Mouse (Mus musculus) left cerebral cortex, adult 18-20 months (tissue): ENCODE measurements around the gene Tanc1. TPM values are rescaled to one million over a fixed set of nuclear protein-coding genes. Genes with fewer than 3 reads are reported as not detected.

Experiments used
- DNase-seq, 2 experiments: peaks; one replicate each; pipeline ENCODE4 v3.0.0; 2021 to 2022; ENCODE audit warnings: low spot score in 2 of 2, mixed read lengths in 1 of 2
- total RNA-seq, 2 experiments: library from RNA; stranded (reverse); gene quantifications; 2 replicates each; pipeline ENCODE4 v1.2.3; 2021

Gene Tanc1
- total RNA-seq, 2 experiments from 2014 or later, result 25.2 to 26.7 TPM

DNA sequence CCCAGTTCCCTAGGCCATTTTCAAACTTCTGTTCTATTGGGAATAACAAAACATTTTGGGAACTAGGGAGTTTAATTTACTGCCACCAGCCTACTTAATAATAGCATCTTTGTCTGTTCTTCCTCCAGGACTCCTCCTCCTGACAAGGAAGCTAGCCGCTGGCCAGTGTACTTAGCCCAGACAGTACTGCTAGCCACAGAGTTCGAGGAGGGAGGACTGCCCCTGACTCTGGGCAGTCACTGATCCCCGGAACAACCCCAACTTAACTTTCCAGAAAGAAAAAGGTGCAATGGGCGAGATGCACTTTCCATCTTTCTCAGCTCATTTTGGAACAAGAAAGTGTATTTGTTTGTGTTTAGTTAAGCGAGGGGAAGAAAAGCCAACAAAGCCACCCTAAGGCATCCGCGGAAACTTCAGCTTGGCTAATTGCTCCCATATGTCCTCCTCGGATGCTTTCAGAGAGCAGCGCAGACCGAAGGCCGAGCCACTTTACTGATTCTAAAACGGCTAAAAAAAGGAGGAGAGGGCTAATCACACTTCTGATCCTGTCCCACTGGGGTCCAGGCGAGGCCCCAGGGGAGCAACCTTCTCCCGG, 529 bp upstream of the Tanc1 start:
- peak in 1 of 2 experiments; percentile 6 for DNase-seq

DNA sequence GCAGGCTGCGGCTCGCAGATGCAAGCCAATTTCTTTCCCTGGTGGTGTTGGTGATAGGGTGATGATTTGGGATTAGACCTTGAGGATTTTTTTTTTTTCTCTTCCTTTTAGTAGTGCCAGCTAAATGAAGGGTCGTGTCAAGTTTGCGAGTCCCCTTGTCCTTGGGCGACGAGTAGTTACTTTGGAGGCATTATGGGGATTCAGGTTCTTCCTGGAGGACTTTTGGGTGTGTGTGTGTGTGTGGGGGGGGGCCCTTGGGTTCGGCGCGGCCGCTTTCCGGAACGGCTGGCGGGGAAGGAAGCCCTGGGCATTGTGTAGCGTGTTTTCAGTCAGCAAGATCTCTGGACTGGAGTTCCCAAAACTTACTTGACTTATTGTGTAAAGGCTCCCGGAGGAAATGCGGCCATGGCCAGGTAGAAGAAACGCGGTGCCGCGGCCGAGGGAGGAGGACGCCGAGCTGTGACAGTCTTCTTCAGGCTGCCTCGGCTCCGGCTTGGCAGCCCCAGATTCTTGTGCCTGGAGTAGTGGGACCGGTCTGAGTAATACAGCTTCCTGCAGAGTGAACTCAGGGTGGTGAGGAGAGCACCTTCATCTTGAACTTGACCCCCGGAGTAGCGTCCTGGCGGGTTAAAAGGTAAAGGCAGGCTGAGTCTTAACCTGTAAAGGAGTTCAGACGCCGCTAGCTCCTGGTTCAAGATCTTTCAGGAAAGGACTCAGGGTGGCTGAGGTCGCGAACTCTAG, 1.1 kb downstream of the Tanc1 start:
- DNase-seq, result peak; percentile 21 to 26

DNA sequence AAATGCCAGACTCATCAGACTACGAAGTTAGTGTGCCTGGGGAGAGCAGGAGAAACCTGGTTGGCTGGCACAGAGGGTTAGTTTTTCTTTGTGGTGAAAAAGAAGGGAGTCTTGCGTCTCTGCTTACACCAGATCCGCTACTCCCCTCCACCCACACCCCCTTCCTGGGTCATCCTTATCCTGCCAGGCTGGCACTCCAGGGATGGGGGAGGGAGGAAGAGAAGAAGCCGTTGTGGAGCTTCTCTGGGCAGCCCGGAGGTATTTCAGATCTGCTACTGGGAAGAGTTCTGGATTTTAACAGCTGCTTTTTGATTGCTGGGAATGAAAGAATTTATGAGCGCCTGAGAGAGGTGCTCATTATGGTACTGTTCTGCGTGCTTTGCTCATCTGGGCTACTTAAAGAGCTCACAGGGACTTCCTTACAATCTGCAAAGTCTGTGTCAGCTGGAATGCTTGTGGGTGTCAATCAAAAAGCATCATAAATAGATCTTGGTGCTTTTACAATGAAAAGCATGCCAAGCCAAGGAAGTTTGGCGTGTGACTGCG, 1.7 kb downstream of the Tanc1 start:
- DNase-seq, result peak in 1 of 2 experiments; percentile 15

DNA sequence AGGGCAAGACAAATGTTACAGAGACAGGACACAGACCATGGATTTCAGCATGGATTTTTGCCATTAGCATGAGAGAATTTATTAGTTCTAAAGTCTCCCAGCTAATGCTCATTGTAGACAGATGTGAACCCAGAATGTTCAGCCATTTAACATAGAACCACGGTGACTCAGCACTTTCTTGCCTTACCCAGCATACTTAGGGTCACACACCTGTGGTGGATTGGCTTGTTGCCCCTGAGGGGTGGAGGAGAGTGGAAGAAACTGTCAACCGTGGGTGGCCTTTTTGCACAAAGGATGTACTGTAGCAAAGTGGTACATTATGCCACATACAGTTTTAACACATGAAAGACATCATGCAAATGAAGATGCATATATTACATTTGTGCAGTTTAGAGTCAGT, 5.0 kb downstream of the Tanc1 start:
- no peak for DNase-seq

DNA sequence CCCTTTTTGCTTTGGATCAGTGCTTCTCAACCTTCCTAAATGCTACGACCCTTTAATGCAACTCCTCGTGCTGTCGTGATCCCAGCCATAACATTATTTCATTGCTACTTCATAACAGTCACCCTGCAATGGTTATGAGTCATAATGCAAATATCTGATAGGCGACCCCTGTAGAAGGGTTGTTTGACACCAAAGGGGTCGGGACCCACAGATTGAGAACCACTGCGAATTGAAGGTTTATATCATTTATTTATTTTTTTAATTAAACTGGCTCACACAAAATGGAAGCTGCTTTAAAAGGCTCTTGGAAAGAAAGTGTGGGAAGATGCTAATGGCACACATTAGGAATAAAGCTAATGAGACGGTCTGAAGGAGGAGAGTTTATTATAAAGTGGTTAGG, 7.2 kb downstream of the Tanc1 start:
- no peak for DNase-seq

DNA sequence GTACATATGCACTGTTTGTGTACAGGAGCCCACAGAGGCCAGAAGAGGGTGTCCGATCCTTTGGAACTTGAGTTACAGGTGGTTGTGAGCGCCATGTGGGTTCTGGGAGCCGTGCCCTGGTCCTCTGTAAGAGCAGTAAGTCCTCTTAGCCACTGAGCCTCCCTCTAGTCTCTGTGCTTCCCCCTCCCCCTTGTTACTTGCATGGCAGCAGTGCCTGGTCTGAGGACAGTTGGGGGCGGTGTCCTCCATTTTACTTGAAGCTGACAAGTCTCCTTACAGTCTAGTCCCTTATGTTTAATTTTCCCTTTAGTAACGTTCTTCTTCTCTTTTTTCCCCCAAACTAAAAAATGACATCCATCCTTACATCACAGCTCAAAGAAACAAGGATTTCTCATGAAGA, 8.8 kb downstream of the Tanc1 start:
- DNase-seq, result no peak

DNA sequence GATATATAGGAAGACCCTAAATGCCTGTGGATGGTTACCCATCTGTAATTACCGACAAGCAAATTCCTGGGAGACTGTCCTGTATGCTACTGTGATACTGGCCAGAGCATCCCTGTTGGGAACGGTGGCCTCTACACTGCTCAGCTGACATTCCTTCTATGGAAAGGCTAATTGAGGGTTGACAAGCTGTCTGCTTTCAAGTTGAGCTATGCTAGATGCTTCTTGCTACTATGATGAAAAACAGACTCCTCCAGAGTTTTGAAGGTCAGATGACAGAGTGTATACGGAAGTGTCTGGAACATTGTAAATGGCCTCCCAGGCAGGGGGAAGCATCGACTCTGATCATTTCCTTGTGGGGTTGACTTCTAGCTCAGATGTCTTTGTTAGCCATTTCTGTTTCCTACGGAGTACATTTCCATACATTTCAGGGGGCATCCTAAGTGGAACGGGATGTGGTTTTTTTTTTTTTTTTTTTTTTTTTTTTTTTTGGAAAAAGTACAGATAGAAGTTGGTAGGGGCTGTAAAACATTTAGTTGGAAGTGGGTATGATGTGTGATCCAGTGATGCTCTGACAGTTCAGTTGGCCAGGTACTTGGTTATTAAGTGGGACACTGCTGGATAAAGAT, 10.8 kb downstream of the Tanc1 start:
- DNase-seq, result no peak

DNA sequence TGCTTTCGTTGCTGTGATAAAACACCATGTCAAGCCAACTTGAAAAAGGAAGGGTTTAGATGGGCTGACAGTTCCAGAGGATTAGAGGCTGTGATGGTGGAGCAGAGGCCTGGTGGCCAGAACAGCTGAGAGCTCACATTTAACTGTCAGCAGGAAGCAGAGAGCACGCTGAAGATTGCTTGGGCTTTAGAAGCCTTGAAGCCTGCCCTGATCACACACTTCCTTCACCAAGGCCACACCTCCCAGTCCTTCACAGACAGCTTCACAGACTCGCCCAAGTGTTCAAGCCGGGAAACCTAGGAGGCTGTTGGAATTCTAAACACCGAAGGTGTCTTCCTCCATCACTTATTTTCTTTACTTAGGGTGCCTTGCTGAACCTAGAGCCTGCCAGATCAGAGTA, 12.0 kb downstream of the Tanc1 start:
- no peak for DNase-seq

DNA sequence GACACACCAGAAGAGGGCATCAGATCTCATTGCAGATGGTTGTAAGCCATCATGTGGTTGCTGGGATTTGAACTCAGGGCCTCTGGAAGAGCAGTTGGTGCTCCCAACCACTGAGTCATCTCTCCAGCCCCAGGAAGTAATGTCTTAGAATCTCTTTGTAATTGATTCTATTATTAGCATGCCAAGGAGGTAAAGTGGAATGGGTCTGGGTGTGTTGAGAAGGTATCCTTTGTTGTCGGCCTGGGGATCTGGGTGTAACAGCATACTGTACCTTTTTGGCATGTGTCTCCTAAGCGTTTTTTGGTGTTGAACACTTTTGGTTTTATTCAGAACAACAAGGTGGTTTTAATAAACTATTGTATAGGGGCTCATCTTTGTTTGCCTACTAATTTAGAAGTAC, 13.6 kb downstream of the Tanc1 start:
- DNase-seq, result no peak

DNA sequence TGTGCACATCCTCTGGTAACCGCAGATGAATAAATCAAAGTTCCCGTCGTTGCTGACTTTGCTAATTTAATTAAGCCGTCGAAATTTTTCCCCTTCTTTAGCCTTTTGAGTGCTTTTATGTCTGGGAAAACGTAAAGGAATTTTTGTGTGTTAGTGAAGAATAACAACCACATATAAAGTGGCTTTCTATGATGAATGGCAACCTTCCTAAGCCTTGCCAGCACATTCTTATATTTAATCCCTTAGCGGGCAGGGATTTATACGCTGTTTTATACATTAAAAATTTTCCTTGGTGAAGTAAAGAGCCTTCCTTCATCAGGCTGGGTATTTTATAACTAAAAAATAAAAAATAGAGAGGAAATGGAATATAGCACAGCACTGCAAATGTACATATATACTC, 14.1 kb downstream of the Tanc1 start:
- DNase-seq, result no peak

DNA sequence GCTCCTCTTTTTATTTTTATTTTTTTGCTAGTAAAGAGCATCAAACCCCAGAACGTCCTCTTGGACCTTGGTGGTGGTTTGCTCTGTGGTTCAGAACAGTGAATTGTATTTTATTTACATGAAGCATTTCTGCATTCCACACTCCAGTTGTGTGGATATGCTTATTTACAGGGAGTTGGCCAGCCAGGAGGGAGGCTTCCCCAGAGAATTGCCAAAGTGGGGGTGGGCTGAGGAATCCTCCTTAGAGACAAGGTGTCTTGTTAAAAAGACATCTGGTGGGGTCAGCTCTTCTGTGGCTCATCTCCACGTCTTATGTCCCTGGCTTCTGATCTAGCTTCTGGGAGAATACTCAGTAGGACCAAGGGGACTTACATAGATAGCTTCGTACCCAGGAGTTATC, 14.6 kb downstream of the Tanc1 start:
- no peak for DNase-seq

DNA sequence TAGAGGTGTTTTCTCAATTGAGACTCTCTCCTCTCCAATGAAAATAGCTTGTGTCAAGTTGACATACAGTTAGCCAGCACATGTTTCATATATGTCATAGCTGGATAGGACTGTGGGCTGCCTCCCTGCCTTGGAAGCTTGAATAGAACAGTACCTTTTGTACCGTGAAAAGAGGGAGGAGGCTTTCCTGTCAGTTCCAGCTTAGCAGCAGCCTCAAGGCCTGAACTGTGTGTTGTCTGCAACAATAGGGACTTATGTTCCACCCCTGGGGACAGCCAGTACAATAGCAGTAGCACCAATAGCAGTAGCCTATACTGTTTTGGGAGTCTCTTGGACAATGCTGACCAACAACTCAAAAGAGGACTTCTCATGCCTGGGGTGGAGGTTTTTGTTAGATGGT, 15.7 kb downstream of the Tanc1 start:
- DNase-seq, result no peak

DNA sequence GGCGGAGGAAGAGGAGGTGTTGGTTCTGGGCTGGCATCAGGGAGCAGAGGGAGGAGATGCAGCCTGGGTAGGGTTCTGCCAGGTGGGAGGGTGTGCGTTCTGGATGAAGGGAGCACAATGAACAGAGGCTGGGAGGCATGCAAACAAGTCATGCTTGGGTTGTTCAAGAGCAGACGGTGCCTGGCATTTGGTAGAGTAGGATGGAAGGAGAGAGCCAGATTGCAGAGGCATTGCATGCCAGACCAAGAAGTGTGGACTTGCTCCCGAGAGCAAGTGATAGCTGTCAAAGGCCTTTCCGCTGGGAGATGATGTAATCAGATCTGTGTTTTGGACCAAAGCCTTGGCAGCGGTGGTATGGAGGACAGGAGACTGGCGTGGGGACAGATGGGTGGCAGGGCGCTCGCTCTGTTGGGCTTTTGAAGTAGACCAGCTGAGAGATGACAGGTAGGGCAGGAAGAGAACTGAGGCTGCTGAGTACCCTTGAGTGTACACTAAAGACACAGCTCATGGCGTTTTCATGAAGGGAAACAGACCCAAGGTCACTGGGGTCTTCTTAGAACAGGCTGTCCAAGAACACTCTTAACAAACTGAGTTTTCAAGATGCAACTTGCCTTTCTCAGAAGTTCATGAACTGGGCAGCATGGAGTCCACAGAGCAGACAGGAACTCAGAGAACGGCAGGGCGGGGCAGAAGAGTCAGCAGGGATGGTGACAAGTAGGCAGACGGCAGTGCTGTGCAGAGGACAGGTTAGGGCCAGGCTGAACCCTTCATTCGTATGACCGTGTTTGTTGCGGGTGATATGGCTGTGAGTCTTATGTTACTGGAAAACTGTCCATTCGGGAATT, 16.4 kb downstream of the Tanc1 start:
- peak; percentile 14 to 15 for DNase-seq

DNA sequence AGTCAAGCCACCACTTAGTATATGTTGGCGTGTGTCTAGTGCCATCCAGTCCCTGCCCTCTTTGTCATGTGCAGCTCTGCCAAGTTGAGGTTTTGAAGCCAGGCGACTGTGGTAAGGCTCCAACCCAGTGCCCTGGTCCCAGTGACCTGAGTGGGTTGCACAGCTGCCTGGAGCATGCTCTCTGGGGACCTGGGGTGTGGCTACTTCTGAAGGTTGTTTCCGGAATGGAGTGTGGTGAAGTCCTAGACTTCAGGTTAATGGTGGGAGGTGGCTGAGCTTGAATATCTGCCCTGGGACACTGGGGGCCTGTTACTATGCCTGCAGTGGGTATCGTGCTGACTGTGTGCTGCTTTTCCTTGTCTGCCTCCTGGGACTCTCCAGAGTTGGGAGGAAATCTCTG, 18.0 kb downstream of the Tanc1 start:
- DNase-seq, result no peak

DNA sequence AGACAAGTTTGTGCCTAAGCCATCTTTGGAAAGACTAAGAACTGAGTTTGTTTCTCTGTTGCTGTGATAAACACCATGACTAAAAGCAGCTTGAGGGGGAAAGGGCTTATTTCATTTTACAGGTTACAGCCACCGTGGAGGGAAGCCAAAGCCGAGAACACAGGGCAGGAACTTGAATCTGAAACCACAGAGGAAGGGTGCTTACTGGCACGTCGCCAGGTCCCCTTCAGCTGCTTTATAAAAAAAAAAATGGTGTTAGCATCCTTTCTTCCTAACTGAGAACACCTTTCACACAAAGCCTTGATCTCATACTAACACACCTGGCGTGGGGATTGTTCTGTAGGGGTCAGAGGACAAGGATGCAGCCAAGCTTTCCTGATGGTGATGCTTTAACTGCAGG, 19.6 kb downstream of the Tanc1 start:
- no peak for DNase-seq

DNA sequence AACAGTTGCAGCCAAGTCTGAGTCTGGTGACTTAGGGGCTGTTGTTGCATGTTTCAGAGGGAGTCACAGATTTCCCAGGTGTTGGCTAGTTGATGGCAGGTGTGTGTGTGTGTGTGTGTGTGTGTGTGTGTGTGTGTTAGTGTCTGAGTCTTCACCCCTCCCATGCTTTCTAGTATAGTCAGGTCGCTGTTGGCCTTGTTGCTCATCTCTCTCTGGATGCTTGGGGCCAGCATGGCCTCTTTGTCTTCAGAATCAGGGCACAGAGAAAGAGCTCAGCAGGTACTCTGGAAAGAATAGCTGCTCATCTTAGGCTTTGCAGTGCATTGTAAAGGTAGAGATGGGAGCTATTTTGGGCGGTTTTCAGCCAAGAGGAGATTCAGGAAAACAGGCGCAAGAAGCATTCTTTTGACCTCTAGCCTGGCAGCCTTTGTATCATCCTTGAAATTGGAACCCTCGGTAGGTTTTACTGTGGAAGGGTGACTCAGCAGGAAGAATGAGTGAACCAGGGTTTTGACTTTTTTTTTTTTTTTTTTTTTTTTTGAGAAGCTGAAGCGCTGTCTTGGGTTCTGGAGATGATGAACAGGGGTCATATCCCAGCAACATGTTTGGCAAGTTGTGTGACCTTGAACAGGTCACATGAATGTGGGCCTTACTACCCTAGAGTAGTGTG, 22.1 kb downstream of the Tanc1 start:
- DNase-seq, result no peak

DNA sequence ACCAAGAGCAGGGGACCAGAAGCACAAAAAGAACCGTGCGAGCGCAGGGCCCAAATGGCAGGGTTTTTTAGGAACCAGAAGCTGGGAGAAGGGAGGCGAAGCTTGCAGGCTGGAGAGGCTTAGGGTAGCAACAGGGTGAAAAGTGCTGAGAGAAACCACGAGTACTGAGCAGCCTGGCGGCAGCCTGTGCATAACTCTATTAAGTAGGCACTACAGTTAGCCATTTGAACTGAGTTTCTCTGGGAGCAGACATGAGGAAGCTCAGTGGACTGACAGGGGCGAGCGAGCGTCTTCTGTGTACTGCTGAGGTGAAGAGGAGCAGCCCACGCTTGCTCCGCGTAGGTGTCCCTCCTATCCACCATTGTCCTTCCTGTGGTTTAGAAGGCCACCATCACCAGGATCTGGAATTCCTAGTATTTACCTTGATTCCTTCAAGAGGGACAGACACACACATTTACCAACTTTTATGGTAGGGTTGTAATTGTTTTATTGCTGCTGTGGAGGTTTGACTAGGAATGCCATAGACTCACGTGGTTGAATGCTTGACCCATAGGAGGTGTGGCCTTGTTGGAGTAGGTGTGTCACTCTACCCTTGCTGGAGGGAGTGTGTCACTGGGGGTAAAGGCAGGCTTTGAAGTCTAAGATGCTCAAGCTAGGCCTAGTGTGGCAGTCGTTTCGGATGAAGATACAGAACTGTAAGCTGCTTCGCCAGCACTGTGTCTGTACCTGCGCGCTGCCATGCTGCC, 25.4 kb downstream of the Tanc1 start:
- DNase-seq, result no peak

DNA sequence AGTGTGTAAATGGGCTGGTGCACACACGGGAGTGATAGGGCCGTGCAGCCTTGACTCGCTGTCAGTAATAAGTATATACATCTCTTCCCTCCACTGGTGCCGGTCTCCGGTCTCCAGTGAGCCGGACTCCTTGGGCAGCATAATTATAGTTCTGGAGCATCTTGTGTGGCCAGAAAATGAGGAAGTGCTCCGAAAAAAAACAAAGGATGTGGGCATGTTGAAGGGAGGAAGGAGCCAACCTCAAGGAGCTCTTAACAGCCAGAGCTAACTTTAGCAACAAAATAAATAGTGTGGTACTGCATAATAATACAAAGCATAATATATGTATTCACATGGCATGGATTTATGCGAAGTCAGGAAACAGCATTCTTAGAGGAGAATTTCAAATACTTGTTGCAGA, 30.9 kb downstream of the Tanc1 start:
- DNase-seq, result no peak

DNA sequence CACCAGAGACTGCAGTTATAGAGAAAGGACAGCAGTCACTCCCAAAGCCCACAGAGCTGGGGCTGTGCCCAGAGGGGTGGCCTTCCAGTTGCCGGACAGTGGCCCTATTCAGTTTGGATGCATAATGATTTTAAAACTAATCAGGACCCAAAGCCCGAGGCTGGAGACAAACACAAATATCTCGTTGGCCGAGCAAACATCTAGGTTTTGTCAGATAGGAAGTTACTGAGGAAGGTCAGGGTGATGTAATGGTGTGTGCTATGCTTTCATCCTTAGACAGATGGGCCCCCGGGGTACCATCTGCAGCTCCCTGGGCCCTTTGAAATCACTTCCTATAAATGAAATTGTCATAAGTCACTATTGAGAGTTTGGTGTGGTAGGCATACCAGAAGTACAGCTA, 33.0 kb downstream of the Tanc1 start:
- DNase-seq, result peak in 1 of 2 experiments; percentile 38

DNA sequence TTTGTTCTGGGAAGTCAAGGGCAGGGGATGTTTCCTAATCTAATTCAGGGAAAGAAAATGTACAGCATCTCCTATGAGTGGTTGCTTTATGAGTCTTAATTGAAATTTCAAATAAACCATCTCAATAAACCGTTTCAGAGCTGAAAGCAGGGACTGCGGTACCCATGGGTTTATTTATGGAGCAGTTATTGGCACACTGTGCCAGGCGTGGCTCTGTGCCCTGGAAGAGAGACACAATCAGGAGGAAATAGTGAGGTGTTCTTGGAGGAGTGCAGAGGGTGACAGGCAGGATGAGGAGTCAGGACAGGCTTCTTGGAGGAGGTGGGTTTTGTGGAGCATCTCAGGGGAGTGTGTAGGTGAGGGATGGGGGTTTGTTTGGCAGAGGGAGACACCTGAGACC, 33.7 kb downstream of the Tanc1 start:
- DNase-seq, result peak in 1 of 2 experiments; percentile 47
